Mouse (Mus musculus) left cerebral cortex, adult 2 months (tissue): ENCODE measurements around the gene Myh14. TPM values are rescaled to one million over a fixed set of nuclear protein-coding genes. Genes with fewer than 3 reads are reported as not detected.

ENCODE experiments used
- DNase-seq, 2 experiments: peaks; one replicate each; pipeline ENCODE4 v3.0.0; 2021 to 2022; ENCODE audit warnings: low spot score in 2 of 2, mixed read lengths in 1 of 2; ENCODE audit errors: extremely low spot score in 1 of 2
- H3K27ac ChIP-seq: fragments of 200-600 bp; 2 replicates; pipeline ENCODE4 v1.8.1; 2022
- H3K4me3 ChIP-seq: fragments of 200-600 bp; 2 replicates; pipeline ENCODE4 v1.8.1; 2022
- CTCF ChIP-seq: fragments of 200-600 bp; IDR thresholded peaks from 2 replicates; pipeline ENCODE4 v1.8.1; 2022; ENCODE audit warnings: antibody characterized with exemption, mild to moderate bottlenecking, moderate library complexity
- intact Hi-C: fragments of 180-260 bp; cut with DNase I; formaldehyde crosslinking; loops from one replicate; pipeline ENCODE4 v1.15.1; 2025
- total RNA-seq, 2 experiments: library from RNA; stranded (reverse); gene quantifications; 2 replicates each; pipeline ENCODE4 v1.2.3; 2021

Myh14 gene
- total RNA-seq, 2 experiments from 2014 or later = 21.1 to 21.4 TPM

DNA sequence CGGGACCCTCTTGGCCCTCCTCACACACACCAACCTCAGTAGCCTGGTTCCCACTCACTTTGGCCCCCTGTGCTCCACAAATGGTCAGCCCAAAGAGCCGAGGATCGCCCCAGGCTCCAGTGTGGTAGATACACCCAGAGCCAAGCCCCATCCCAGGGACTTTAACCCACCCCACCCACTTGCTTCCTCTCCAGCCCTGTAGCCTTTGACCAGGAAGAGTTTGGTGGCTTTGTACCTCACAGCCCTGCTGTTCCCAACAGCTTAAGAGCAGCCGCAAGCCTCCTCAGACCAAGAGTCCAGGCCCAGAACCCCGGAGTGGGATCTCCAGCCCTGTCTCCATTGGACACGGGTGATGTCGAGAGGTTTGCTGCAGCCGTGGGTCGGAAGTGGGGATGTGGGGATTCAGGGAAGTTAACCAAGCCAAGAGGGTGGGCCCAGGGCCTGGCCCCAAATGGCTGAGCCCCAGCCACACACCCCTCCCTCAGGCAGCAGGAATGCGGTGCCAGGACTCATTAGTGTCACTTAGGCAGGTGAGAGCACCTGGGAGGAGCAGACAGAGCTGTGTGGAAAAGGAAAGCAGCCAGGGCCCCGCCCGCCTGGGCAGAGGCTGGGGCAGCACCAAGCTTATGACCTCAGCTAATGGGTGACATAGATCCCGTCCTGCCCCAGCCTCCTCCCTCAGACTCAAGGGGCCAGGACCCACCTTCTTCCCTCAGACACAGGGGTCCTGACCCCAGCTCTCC is 2.5 kb downstream of the Myh14 start:
- intact Hi-C loops = loop anchor here (5.0 kb wide), 1 partner anchor 34 kb away; no protein-coding TSS in a partner anchor
- Histone ChIP-seq H3K27ac (no peak overlapping the region), H3K4me3 (no peak overlapping the region)
- DNase-seq = no peak
- TF ChIP-seq CTCF = no peak

GRCm38 (mm10) chr7:44666462-44666861 is 4.2 kb downstream of the Myh14 start:
- Histone ChIP-seq H3K4me3 (no peak overlapping the region), H3K27ac (no peak overlapping the region)
- intact Hi-C loops = loop anchor here (5.0 kb wide), 1 partner anchor 36 kb away; no protein-coding TSS in a partner anchor

DNA sequence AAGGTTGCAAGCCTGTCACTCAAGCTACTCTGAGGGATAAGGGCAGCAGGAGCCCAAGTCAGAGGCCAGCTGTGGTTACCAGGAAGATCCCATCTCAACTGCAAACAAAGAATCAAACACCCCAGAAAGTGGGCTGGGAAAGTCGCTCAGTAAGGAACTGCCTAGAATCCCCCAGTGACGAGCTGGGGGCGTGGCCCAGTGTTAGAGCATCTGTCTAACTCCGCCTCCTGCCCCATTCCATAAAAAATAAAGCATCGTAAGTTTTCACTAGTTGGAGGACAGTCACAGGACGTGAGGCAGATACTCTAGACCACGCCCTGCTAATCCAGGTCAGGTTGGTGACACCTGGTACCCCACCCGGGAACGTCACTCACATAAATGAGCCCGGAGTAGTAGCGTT is 5.9 kb downstream of the Myh14 start:
- TF ChIP-seq CTCF = no peak
- Histone ChIP-seq H3K27ac (no peak overlapping the region), H3K4me3 (no peak overlapping the region)
- intact Hi-C loops = loop anchor here (5.0 kb wide), 1 partner anchor 38 kb away; no protein-coding TSS in a partner anchor
- DNase-seq = no peak

More at GRCm38 (mm10) chr7:44666462-44666861, 4.2 kb downstream of the Myh14 start:
- TF ChIP-seq CTCF = peak; percentile 8
- DNase-seq = no peak

- intact Hi-C loops = no loop called here
- no peak for TF ChIP-seq CTCF
- Histone ChIP-seq H3K27ac (no peak overlapping the region), H3K4me3 (no peak overlapping the region)
- no peak for DNase-seq
These were observed 7.1 kb downstream of the Myh14 start for GRCm38 (mm10) chr7:44663546-44663945.

DNA sequence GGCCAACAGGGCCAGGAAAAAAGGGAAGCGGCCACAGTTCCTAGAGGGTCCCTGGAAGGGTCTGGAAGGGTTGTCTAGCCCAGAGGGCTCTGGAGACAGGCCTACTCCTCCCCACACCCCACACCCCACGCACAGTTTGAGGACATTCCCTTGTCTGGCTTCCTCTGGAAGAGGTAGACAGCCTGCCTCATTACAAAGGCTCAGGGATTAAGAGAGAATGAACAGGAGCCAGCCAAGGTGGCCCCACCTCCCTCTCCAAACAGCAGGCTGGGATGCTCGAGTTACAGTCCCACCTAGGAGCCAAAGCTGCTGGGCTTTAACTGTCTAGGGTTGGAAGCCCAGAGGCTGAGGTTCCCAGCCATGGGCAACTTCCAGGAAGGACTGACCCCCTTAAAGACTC is 8.1 kb downstream of the Myh14 start:
- no peak for DNase-seq
- no peak overlapping the region for H3K4me3 ChIP-seq
- intact Hi-C loops = no loop called here
- no peak overlapping the region for H3K27ac ChIP-seq
- TF ChIP-seq CTCF = no peak

DNA sequence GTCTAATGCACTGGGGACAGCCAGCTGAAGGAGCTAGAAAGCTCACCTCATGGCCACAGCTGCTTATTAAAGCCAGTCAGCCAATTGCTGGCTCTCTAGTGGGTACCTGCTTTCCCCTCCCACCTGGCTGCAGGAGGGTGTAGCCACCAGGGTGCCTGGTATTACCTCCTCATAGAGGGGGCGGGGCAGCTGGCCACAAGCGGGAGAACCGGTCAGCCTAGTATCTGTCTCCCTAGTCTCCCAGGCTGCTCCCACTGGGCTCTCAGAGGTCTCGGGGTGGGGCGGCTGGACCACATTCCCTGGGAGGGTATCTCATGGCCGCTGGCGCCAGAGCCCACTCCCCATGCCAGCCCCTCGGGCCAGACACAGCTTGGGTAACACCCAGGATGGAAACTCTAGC is 8.5 kb downstream of the Myh14 start:
- TF ChIP-seq CTCF = no peak

DNA sequence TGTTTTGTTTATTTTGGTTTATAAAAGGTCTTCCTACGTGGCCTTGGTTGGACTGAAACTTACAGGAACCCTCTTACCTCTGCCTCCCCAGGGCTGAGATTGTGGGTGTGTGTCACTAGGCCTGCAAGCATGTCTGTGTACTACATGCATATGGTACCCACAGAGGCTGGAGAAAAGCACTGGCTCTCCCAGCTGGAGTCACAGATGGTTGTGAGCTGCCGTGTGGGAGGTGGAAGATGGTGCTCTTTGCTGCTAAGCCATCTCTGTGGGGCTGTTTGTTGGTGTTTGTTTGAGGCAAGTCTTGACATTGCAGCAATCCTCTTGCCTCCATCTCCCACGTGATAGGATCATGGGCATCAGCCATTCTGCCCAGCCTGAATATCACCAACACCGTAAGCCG is 9.4 kb downstream of the Myh14 start:
- TF ChIP-seq CTCF = no peak
- no peak overlapping the region for H3K4me3 ChIP-seq
- no peak overlapping the region for H3K27ac ChIP-seq
- intact Hi-C loops = no loop called here
- DNase-seq = peak; percentile 50 to 70

More for the DNA sequence above, 8.5 kb downstream of the Myh14 start:
- H3K4me3 ChIP-seq = no peak overlapping the region
- DNase-seq = no peak
- no peak overlapping the region for H3K27ac ChIP-seq
- intact Hi-C loops = no loop called here

DNA sequence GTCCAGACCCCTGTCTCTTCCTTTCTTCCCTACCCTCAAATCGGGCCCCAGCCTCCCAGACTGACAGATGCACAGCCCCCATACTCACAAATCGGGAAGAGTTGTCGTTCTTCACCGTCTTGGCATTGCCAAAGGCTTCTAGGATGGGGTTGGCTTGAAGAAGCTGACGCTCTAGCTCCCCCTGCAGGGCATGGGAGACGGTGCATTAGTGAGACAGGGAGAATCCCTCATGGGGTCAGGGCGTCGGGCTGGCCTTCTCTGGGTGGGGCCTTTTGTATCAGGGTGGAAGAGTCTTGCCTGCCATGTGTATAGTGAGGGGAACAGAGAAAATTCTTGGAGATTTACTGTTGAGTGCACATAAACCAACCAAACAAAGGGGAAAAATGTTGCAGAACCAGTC is 15.1 kb downstream of the Myh14 start:
- peak; percentile 77 for TF ChIP-seq CTCF
- DNase-seq = no peak
- Histone ChIP-seq H3K4me3 (no peak overlapping the region), H3K27ac (no peak overlapping the region)
- intact Hi-C loops = loop anchor here (5.0 kb wide), 1 partner anchor 153 kb away; no protein-coding TSS in a partner anchor

- no peak for DNase-seq
- Histone ChIP-seq H3K27ac (no peak overlapping the region), H3K4me3 (no peak overlapping the region)
- peak; percentile 50 for TF ChIP-seq CTCF
- intact Hi-C loops = no loop called here
These were observed 16.9 kb downstream of the Myh14 start for GRCm38 (mm10) chr7:44653773-44654172.

- Histone ChIP-seq H3K27ac (no peak overlapping the region), H3K4me3 (no peak overlapping the region)
- intact Hi-C loops = no loop called here
- TF ChIP-seq CTCF = no peak
- no peak for DNase-seq
These were observed 19.2 kb downstream of the Myh14 start for GRCm38 (mm10) chr7:44651416-44651815.

DNA sequence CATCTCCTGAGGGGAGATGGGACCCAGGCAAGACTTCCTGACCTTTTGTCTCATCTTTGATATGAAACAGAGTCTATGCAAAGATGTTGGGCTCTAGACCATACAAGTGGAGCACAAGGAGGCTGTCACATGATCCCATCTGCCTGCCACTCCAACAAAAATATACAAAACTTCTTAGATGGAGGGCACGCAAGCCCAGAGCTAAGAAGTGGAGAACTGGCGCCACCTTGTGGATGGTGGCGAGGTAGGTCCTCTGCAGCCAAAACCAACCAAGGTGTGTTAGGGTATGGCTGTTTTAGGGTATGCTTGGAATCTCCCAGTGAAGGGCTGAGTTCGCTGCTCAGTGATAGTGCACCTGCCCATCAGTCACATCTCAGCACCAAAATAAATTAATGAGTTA is 20.7 kb downstream of the Myh14 start:
- H3K27ac ChIP-seq = no peak overlapping the region
- H3K4me3 ChIP-seq = no peak overlapping the region
- peak; percentile 50 to 75 for DNase-seq
- TF ChIP-seq CTCF = peak; percentile 84
- intact Hi-C loops = loop anchor here (5.0 kb wide), 2 partner anchors 88 to 128 kb away; partner anchors contain the start of gene Mybpc2

DNA sequence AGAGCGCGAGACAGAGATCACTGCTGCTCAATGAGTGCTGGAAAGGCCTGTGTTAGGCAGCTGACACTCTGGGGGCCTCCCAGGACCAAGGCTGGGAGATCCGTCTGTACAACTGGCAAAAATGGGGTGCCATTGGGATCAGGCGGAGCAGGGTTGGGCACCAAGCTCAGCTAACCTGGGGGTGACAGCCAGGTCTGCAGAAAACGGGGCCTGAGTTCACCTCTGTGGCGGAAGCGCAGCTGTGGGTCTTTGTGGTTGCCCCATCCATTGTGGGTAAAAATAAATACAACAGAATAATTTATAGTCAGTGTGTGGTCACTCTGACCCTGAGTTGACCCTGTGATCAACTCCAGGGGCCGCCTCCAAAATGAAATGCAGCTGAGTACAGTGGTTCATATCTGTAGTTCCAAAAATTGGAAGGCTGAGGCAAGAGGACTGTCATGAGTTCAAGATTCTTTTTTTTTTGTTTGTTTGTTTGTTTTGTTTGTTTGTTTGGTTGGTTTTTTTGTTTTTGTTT is 21.5 kb downstream of the Myh14 start:
- no peak for TF ChIP-seq CTCF
- H3K27ac ChIP-seq = no peak overlapping the region
- DNase-seq = no peak
- intact Hi-C loops = loop anchor here (5.0 kb wide), 2 partner anchors 87 to 127 kb away; partner anchors contain the start of gene Mybpc2
- H3K4me3 ChIP-seq = no peak overlapping the region
